Mouse (Mus musculus) naive thymus-derived CD4-positive, alpha-beta T cell, adult 5 months (primary cell): ENCODE data around the gene Luc7l2. TPM values are rescaled to one million over a fixed set of nuclear protein-coding genes. Genes with fewer than 3 reads are reported as not detected.

ENCODE experiments used
- polyA plus RNA-seq: library from polyadenylated mRNA; unstranded; fragments of 100-300 nt; shearing (Covaris generic); gene quantifications from one replicate; pipeline ENCODE4 v1.2.1, GENCODE M21; 2017

Gene Luc7l2
- 62.6 TPM for polyA plus RNA-seq

DNA sequence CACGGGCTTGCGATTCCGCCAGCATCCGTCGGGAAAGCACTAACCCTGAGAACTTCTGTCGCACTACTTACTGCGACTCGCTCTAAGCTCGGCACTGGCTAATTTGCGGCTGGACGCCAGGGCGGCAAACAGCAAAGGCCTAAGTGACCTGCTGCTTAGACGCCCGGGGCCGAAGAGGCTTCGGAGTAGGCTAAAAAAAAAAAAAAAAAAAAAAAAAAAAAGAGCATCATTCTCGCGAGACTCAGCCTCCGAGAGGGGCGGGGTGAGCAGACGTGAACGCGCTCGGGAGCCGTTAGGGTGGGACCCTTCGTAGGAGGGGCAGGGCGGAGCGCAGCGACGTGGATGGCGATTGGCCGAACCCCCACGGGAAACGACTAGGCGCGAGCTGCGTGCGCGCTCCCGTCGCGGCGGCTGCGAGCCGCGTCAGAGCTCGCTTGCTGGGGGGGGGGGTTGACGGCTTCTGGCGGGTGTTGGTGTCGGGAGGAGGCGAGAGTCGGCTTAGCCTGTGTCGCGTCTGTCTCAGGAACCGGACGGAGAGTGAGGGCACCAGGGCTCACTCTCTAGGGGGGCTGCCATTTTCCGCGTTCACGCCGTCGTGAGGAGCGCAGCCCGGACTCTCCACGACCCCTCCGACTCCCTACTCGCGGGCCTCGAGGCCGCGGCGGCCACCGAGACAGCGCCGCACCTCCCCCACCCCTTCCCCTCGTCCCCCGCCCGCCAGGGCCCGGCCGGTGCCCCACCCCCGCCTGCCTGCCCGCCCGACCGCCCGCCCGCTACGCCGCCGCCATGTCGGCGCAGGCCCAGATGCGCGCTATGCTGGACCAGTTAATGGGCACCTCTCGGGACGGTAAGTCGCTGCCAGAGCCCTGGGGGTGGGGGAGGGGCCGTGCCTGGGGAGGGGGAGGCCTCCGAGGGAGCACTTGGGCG, at the start of gene Luc7l2:
Luc7l2 (plus strand) TSS at position 273 of the 927 bp plus-strand sequence.

DNA sequence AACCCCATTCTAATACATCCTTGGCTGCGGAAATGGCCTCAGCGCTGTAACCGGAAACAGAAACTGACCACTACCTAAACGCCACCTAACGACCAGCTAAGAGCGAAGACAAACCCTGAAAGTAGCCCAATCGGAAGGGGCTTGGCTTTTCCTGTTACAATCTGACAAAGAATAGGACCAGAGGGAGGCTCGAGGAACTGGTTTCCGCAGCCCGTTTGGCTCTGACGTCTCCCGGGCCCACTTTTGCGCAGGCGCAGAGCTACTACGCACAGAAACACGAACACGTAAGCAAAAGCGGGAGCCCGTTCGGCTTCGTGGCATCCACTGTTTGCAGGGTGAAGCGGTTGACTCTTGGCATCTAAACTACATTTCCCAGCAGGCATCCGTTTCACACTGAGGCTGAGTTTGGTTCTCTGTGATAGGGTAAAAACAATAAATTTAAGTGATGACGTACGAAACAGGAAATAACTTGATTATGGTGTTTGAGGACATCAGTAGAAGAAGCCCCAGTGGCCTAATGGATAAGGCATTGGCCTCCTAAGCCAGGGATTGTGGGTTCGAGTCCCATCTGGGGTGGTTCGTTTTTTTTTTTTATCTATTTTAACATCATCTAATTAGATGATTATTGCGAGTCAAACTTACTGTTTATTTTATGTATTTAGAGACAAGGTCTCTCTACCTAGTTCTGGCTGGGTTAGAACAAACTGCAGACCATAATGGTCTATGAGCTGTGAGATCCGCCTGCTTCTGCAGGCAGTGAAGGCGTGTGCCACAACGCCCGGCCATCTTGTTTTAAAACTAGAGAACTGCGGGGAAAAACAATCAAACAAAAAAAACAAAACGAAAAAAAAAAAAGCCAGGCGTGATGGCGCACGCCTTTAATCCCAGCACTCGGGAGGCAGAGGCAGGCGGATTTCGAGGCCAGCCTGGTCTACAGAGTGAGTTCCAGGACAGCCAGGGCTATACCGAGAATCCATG, 17.4 kb upstream of the Luc7l2 start, which contains the start of gene Fmc1:
Fmc1 (plus strand) TSS at position 75 of the 978 bp plus-strand sequence.

DNA sequence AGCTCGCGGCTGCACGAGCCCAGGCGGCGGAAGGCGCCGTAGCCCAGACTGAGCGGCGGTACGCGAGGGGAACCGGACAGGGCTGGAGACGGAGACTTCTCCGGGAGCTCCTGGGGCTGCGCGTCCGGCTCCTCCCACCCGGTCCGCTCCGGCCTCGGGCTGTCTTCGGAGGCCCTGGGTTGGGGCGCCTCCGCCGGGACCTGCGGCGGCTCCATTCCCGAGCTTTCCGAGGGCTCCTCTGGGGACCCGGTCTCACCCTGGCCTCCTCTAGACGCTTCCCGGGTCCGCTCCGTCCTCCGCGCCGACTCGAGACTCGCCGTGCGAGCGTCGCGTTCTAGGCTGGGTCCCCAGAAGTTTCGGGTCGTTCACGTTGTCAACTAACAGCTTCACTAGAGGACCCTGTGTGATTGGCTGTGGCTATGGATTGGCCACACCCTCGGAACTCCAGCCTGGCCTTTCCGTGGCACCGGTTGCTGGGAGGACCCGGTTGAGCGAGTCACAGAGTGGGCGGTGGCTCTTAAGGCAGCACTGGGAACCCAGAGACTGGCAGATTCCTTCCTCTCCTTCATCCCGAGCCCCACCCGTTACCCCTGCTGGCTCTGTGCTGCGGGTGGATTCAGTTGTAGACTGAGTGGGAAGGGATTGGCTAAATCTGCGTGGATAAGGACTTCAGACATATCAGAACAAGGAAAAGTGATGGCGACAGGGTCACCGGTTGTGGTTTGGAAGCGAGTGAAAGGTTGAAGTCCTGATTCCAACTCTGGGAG, 85.9 kb downstream of the Luc7l2 start, which contains the start of gene Klrg2:
Klrg2 (minus strand) TSS at position 391 of the 767 bp plus-strand sequence.

Other genes starting within 250 kb of the Luc7l2 start
- 332 TPM for gene Zc3hav1, start 196.7 kb upstream of the Luc7l2 start, polyA plus RNA-seq
- 0.32 TPM for gene Ttc26, start 169.9 kb upstream of the Luc7l2 start, polyA plus RNA-seq
- 28.1 TPM for gene Ubn2, start 117.4 kb upstream of the Luc7l2 start, polyA plus RNA-seq
- 49.8 TPM for gene Fmc1, start 17.8 kb upstream of the Luc7l2 start, polyA plus RNA-seq
- not detected for gene Klrg2, start 85.9 kb downstream of the Luc7l2 start, polyA plus RNA-seq
- not detected for gene Clec2l, start 111.7 kb downstream of the Luc7l2 start, polyA plus RNA-seq